Mouse (Mus musculus): ENCODE data around the gene Dhx16. TPM values are rescaled to one million over a fixed set of nuclear protein-coding genes. Genes with fewer than 3 reads are reported as not detected.
A peak's percentile ranks its signal among the peaks of the same experiment; 100 is the strongest.

Gene Dhx16
- polyA plus RNA-seq, 1 experiment: 23.2 TPM

- no peak for TF ChIP-seq FLI1 (IDR thresholded peaks at IDR 0.05; ENCODE audit: low read length)
- no peak for TF ChIP-seq GATA1 (IDR thresholded peaks at IDR 0.05; ENCODE audit: borderline replicate concordance, low read length)
- Histone ChIP-seq H3K4me1 (peaks cover 49% of the 10 kb centered on the region), H3K4me3 (replicated peaks) (peak within 1 kb of the TSS; percentile 96), H3K9me3 (no peaks in the 10 kb centered on the region), H3K36me3 (replicated peaks; ENCODE audit: low read length) (peaks cover 73% of the 10 kb centered on the region), H3K27me3 (replicated peaks) (no peaks in the 10 kb centered on the region)
Observed at GRCm38 (mm10) chr17:35909919-35910369, 30.3 kb downstream of the Dhx16 start, which contains the start of gene Atat1. TSS of gene Atat1 (minus strand) at chr17:35910075.

GRCm38 (mm10) chr17:35914975-35915374, 35.4 kb downstream of the Dhx16 start:
- Histone ChIP-seq H3K4me3 (replicated peaks) (peak overlapping the region; percentile 44), H3K36me3 (replicated peaks; ENCODE audit: low read length) (peaks cover 63% of the 10 kb centered on the region), H3K4me1 (peaks cover 42% of the 10 kb centered on the region), H3K9me3 (no peaks in the 10 kb centered on the region), H3K27me3 (replicated peaks) (no peaks in the 10 kb centered on the region)
- TF ChIP-seq FLI1 (IDR thresholded peaks at IDR 0.05; ENCODE audit: low read length) (no peak), GATA1 (IDR thresholded peaks at IDR 0.05; ENCODE audit: borderline replicate concordance, low read length) (no peak)

GRCm38 (mm10) chr17:35915538-35916296, 36.1 kb downstream of the Dhx16 start:
- H3K27me3 ChIP-seq (replicated peaks): no peaks in the 10 kb centered on the region
- peaks cover 46% of the 10 kb centered on the region for H3K4me1 ChIP-seq
- peak overlapping the region; percentile 92 for H3K4me3 ChIP-seq (replicated peaks)
- TF ChIP-seq GATA1 (IDR thresholded peaks at IDR 0.05; ENCODE audit: borderline replicate concordance, low read length): no peak
- TF ChIP-seq FLI1 (IDR thresholded peaks at IDR 0.05; ENCODE audit: low read length): no peak
- peaks cover 71% of the 10 kb centered on the region for H3K36me3 ChIP-seq (replicated peaks; ENCODE audit: low read length)
- no peaks in the 10 kb centered on the region for H3K9me3 ChIP-seq

GRCm38 (mm10) chr17:35916297-35917142, 36.9 kb downstream of the Dhx16 start, which contains the start of the genes Mrps18b and Ppp1r10:
TSS of gene Mrps18b (minus strand) at chr17:35916389.
TSS of gene Ppp1r10 (plus strand) at chr17:35916434.
- no peaks in the 10 kb centered on the region for H3K9me3 ChIP-seq
- H3K4me1 ChIP-seq: peaks cover 47% of the 10 kb centered on the region
- peak within 1 kb of the TSS; percentile 92 for H3K4me3 ChIP-seq (replicated peaks)
- no peaks in the 10 kb centered on the region for H3K27me3 ChIP-seq (replicated peaks)
- TF ChIP-seq FLI1 (IDR thresholded peaks at IDR 0.05; ENCODE audit: low read length) (no peak; the same call in 1 of the 2 replicates), GATA1 (IDR thresholded peaks at IDR 0.05; ENCODE audit: borderline replicate concordance, low read length) (no peak)
- peaks cover 71% of the 10 kb centered on the region for H3K36me3 ChIP-seq (replicated peaks; ENCODE audit: low read length)

GRCm38 (mm10) chr17:35917143-35917462, 37.5 kb downstream of the Dhx16 start:
- Histone ChIP-seq H3K4me1 (peaks cover 52% of the 10 kb centered on the region), H3K27me3 (replicated peaks) (no peaks in the 10 kb centered on the region), H3K9me3 (no peaks in the 10 kb centered on the region), H3K36me3 (replicated peaks; ENCODE audit: low read length) (peaks cover 71% of the 10 kb centered on the region), H3K4me3 (replicated peaks) (peak overlapping the region; percentile 92)
- no peak for TF ChIP-seq FLI1 (IDR thresholded peaks at IDR 0.05; ENCODE audit: low read length)

- TF ChIP-seq GATA1 (IDR thresholded peaks at IDR 0.05; ENCODE audit: borderline replicate concordance, low read length): no peak
- H3K4me3 ChIP-seq (replicated peaks): peak overlapping the region; percentile 92
- no peaks in the 10 kb centered on the region for H3K27me3 ChIP-seq (replicated peaks)
- H3K9me3 ChIP-seq: no peaks in the 10 kb centered on the region
- peaks cover 71% of the 10 kb centered on the region for H3K36me3 ChIP-seq (replicated peaks; ENCODE audit: low read length)
- H3K4me1 ChIP-seq: peaks cover 53% of the 10 kb centered on the region
Observed at GRCm38 (mm10) chr17:35917463-35918251, 38.0 kb downstream of the Dhx16 start.

GRCm38 (mm10) chr17:35918276-35919059, 38.8 kb downstream of the Dhx16 start:
- H3K36me3 ChIP-seq (replicated peaks; ENCODE audit: low read length): peaks cover 71% of the 10 kb centered on the region
- H3K9me3 ChIP-seq: no peaks in the 10 kb centered on the region
- H3K27me3 ChIP-seq (replicated peaks): no peaks in the 10 kb centered on the region
- no peak for TF ChIP-seq GATA1 (IDR thresholded peaks at IDR 0.05; ENCODE audit: borderline replicate concordance, low read length)
- H3K4me3 ChIP-seq (replicated peaks): peak overlapping the region; percentile 92
- H3K4me1 ChIP-seq: peaks cover 55% of the 10 kb centered on the region

- Histone ChIP-seq H3K4me3 (replicated peaks) (peak overlapping the region; percentile 92), H3K27me3 (replicated peaks) (no peaks in the 10 kb centered on the region), H3K4me1 (peaks cover 62% of the 10 kb centered on the region), H3K9me3 (no peaks in the 10 kb centered on the region), H3K36me3 (replicated peaks; ENCODE audit: low read length) (peaks cover 73% of the 10 kb centered on the region)
- TF ChIP-seq FLI1 (IDR thresholded peaks at IDR 0.05; ENCODE audit: low read length) (no peak), GATA1 (IDR thresholded peaks at IDR 0.05; ENCODE audit: borderline replicate concordance, low read length) (no peak)
Observed at GRCm38 (mm10) chr17:35919060-35919715, 39.6 kb downstream of the Dhx16 start.

Measured in megakaryocyte, embryonic 14.5 days (primary cell).